Mouse (Mus musculus): ENCODE data around the gene Ptpro.

DNA sequence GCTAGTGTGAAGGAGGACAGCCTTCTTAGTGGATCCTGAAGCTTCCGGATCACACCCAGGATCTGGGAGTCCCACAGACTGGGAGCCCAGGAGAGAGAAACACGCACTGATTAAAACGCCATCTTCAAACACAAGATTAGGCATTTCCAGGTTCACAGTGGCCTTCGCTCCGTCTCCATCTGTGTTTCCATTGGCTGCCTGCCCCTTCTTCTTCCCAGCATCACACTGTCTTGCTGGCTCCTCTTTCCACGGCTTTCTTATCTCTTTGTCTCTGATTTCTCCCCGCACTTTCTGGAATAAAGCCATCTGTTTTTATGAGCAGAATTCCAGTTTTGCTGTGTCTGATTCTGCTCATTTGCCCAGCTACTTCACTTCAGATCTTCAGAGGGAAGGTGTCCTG, 108.0 kb downstream of the Ptpro start:
- TF ChIP-seq RCOR1 (conservative IDR thresholded peaks at IDR 0.05; ENCODE audit: low read depth, low read length) (no peak), CTCF (conservative IDR thresholded peaks at IDR 0.05 in 1 of 2, IDR thresholded peaks at IDR 0.05 in 1 of 2; ENCODE audit: low read depth in 2 of 2, low read length in 2 of 2) (no peak), KAT2A (IDR thresholded peaks at IDR 0.05; ENCODE audit: insufficient replicate concordance, low read length) (no peak), MYC (IDR thresholded peaks at IDR 0.05; ENCODE audit: low read depth, low read length) (no peak), E2F4 (IDR thresholded peaks at IDR 0.05; ENCODE audit: insufficient replicate concordance, low read depth, low read length) (no peak), CHD1 (IDR thresholded peaks at IDR 0.05; ENCODE audit: low read depth, low read length) (no peak), HCFC1 (IDR thresholded peaks at IDR 0.05; ENCODE audit: low read depth, low read length) (no peak), ZNF384 (IDR thresholded peaks at IDR 0.05; ENCODE audit: low read depth, low read length) (no peak)
